Mouse (Mus musculus): ENCODE results near the gene Prune2. TPM values are rescaled to one million over a fixed set of nuclear protein-coding genes. Genes with fewer than 3 reads are reported as not detected.
"Not testable (repeated sequence)": the region's sequence is repeated elsewhere in the genome, so short reads cannot be mapped to it uniquely, and the experiment has no call there.

Gene Prune2
- total RNA-seq, 2 experiments from 2014 or later, result 28.0 to 34.7 TPM

DNA sequence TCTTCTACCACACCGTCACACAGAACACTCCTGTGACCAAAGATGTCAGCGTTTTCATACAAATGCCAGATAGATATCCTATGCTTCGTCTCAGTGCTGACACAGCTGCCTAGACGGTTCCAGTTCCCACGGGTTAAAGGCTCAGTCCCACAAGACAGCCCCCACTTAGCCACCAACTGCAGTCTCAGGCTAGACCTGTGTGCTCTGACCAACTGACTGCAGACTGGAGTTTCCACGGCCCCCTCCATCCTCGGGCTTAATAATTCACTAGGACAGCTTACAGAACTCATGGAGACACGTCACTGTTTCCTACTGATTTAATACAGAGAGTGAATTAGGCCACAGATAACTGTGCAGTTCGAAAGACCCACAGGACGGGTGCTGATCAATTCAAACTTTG lies 213.8 kb downstream of the Prune2 start:
- no peak for DNase-seq (ENCODE audit: low spot score in 2 of 2)

- DNase-seq (ENCODE audit: low spot score in 2 of 2), result not testable (repeated sequence)
These were observed 218.6 kb downstream of the Prune2 start for GRCm38 (mm10) chr19:17174501-17174900.

- DNase-seq (ENCODE audit: low spot score in 2 of 2), result no peak
These were observed 224.6 kb downstream of the Prune2 start for GRCm38 (mm10) chr19:17180506-17180905.

DNA sequence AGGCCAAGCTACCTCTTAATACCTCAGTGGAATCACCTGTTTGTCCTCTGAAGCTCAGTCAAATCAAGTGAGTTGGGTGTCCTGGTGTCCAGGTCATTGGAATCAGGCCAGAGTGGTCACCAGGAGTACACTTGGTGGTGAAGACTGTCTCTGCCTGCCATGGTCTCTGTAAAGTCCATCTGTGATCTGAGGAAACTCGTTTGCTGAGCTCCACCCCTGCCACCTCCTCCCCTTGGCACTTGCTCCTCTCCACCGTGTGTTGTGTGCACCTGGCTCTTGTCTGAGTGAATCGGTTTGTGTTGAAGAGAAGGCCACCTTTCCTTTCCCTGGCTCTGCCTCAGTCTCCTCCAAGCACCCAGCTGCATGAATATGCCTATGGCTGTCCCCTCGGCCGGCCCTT lies 238.8 kb downstream of the Prune2 start:
- no peak for DNase-seq (ENCODE audit: low spot score in 2 of 2)

- no peak for DNase-seq (ENCODE audit: low spot score in 2 of 2)
These were observed 243.1 kb downstream of the Prune2 start for GRCm38 (mm10) chr19:17199059-17199458.

DNA sequence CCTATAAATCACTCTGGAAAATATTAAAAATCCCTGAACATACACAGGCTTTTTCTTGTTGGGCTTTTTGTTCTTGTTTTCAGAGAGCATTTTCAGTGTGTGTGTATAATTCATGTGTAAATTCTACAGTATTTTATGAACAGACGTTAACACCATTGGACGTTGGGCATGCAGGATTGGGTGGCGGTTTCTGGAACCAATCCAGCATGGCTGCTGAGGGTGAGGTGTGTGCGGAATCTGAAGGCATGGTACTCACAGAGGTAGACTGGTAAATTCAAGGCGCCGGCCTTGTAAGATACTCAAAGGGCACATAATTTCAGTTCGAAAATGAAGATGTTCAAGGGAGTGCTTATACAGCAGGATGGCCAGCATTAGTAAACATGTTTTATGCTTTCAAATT lies 251.2 kb downstream of the Prune2 start:
- DNase-seq (ENCODE audit: low spot score in 2 of 2), result no peak

DNA sequence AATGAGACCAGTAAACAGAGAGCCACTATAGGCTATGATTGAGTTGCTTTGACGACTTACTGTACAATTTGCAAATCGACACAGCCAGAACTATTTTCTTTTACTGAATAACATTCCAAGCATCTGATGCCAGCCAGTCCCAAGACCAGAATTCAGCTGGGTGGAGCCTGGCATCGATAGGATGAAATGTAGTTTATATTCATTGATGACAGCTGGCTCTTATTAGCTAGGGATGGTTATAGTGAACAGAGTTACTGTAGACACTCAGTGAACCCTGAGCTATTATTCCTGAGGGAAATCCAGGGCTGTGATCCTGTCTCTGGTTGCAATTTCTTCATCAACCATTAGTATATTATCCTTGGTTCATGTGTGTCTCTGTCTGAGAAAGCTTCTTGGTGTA lies 254.6 kb downstream of the Prune2 start:
- DNase-seq (ENCODE audit: low spot score in 2 of 2), result no peak

DNA sequence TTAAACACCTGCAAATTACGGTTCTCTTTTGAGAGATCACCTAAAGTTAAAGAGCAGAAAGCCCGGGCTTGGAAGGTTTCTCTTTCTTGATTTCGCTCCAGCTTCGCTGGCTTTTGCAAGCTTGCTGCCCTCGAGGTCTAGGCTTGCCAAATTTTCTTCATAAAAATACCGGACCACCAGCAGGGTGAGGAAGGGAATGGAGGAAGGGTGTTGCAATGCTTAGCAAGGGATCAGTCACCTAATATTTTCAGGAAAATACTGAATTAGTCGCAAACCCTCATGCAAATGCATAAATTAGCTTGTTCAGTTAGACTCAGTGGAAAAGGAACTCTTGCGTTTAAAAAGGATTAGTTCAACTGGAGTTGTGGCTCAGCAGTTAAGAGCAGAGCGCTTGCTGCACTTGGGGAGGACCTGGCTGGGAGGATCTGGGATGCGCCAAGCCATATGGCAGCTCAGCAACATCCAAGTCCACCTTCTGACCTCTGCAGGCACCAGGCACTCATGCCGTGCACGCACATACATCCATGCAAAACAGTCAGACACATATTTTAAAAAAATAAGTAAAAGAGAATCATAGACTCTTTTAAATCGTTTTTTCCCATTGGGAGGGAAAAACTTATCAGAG lies 259.1 kb downstream of the Prune2 start:
- DNase-seq (ENCODE audit: low spot score in 2 of 2), result no peak

DNA sequence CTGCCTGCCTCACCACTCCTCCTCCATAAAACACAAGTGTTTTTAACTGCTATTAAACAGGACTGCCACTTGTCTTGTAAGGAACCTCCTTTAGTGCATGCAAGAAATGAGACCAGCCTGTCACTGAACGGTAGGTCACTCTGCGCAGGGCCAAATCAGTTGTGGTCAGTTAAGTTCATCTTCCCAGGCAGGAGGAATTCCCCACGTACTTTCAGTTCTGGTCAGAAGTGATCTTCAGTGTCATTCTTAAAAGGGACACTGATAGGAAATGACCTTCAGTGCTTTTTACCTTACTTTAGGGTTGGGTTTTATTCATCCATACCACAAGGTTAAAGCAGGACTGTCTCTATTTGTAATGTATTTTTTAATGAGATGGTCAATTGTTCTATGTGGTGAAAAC lies 262.3 kb downstream of the Prune2 start:
- no peak for DNase-seq (ENCODE audit: low spot score in 2 of 2)

GRCm38 (mm10) chr19:17223801-17224200 lies 267.9 kb downstream of the Prune2 start:
- no peak for DNase-seq (ENCODE audit: low spot score in 2 of 2)

- DNase-seq (ENCODE audit: low spot score in 2 of 2), result no peak
These were observed 269.7 kb downstream of the Prune2 start for GRCm38 (mm10) chr19:17225570-17226083.

- DNase-seq (ENCODE audit: low spot score in 2 of 2), result no peak
These were observed 270.2 kb downstream of the Prune2 start for GRCm38 (mm10) chr19:17226096-17226495.

GRCm38 (mm10) chr19:17230013-17230412 lies 274.1 kb downstream of the Prune2 start:
- DNase-seq (ENCODE audit: low spot score in 2 of 2), result no peak

DNA sequence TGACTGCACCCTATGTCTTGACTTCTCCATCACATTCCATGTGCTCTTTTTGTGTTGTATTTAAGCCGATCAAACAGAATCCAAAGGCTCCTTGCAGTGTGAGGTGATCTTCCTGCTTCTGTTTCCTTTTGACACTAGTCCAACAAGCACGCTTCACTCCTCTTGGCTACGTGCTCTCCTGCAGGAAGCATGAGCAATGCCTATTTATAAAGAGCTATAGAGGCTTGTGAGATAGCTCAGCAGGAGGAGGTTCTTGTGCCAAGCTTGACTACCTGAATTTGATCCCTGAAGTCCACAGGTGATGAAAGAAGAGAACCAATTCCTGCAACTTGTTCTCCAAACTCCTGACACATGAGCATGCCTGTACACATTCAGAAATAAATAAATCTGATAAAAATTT lies 282.6 kb downstream of the Prune2 start:
- no peak for DNase-seq (ENCODE audit: low spot score in 2 of 2)

DNA sequence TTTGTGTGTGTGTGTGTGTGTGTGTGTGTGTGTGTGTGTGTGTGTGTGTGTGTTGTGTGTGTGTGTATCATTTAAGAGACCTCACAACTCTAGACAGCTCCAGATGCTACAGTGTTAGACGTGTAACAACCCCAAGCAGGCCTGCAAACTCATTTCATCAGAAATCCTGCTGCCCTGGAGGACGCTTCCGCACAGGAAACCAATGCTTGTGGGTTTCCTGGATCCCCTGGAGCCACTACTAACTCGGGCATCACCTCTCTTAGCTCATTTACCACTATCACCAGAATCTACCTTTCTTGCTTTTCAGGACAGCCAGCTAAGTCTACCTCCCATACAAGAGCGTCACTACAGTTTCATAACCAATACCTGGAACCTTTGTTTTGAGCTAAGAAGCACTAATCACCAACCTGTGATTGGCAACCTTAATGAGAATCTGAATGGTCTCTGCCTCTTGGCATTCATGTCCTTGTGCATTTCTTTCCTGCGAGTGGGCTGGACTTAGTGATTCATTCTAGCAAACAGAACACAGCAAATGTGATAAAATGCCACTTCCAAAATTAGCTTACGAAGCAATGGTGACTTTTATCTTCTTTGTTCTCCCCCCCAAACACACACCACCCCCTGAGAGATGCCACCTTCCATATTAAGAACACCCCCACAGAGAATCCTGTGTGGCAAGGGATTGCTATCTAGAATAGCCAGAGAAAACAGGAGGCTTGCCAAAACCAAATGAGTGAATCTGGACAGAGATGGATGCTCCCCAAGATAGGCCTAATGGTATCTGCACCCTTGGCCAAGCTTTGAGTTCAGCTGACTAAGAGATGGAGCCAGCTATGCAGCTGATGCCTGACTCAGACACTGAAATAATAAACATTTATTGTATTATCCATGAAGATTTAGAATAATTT lies 284.5 kb downstream of the Prune2 start:
- DNase-seq (ENCODE audit: low spot score in 2 of 2), result no peak

DNA sequence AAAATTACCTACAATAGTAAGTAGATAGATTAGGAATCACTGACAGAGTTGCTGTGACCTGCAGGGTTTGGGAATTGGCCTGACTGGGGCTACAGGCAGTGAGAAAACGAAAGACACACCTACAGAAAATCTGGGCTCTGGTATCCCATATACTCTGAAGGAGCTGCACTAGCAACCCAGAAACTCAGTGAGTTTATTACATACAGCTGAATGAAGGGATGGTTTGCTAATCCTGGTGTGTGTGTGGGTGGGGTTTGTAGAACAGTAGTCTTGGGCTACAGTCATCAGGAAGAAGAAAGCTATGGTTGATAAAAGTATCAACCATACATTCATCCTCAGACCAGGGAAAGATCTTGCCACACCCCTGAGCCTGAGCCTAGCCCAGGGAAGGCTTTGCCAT lies 285.3 kb downstream of the Prune2 start:
- DNase-seq (ENCODE audit: low spot score in 2 of 2), result no peak

DNA sequence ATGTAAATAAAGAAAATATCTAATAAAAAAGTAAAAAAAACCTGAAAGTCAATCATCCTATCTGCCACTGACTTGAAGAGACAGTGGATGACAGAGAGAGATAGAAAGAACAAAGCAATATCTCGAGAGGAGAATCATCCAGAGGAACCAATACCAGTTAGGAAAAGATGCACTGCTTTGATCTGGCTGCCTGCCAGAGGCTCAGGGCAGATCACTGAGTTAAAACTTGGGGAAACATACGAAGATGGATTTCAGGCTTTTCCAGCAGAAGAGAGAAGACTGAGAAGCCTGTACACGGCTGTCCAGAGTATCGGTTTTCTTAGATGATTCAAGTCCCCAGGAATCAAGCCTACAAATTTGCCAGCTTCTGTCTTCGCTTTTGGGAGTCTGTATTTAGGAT lies 287.0 kb downstream of the Prune2 start:
- no peak for DNase-seq (ENCODE audit: low spot score in 2 of 2)

DNA sequence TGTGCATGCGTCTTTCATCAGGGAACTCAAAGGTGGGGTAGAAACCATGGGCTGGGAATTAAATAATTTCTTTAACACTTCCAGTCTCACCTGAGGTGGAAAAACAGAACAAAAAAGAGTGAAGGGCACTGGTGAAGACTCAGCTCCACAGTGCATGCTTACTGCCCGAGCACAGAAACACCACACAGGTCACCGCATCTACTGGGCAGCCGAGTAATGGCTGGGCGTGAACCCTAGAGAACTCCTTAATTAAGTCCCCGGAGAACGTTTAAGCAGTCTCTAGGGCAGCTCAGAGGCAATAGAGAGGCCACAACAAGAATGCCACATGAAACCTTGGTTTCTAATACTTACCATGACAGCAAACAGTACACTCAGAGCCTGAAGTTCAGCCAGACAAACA lies 288.6 kb downstream of the Prune2 start:
- DNase-seq (ENCODE audit: low spot score in 2 of 2), result no peak

DNA sequence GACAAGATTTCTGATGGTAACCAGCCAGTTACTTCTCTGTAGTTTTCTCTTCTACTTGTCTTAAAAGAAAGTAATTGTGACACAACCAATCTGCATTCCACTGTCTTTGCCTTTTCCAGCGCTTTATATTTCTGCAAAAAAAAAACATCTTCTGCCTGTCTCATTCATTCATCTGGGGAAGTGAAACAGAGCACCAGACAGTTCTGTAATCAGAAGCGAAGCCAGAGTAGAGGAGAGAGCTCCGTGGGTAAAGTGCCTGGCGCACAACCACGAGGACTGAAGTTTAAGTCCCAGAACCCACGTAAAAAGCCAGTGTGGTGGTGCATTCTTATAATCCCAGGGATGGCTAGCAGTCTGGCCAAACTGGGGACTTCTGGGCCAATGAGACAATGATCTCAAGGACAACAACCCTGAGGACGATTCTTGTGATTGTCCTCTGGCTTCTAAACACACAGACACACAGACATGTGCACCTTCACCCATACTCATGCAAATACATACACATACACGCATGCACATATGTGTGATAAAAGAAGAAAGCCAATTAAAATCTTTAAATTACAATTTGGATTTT lies 291.5 kb downstream of the Prune2 start:
- no peak for DNase-seq (ENCODE audit: low spot score in 2 of 2)

DNA sequence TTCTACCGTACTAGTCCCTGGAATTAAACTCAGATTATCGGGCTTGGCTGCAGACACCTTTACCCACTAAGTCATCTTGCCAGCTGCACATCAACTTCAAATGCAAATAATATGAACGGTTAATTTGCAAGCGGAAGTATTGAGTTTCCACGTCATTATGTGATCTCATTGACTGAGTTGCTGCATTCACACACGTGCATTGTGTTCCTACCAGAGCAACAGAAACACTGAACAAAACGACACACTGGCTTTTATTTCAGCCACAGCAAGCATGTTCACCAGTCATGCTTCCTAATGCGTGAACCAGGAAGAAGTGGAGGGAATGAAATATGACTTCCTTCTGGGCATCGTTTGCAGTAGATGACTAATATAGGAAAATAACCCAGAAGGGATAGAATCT lies 293.8 kb downstream of the Prune2 start:
- DNase-seq (ENCODE audit: low spot score in 2 of 2), result no peak

DNA sequence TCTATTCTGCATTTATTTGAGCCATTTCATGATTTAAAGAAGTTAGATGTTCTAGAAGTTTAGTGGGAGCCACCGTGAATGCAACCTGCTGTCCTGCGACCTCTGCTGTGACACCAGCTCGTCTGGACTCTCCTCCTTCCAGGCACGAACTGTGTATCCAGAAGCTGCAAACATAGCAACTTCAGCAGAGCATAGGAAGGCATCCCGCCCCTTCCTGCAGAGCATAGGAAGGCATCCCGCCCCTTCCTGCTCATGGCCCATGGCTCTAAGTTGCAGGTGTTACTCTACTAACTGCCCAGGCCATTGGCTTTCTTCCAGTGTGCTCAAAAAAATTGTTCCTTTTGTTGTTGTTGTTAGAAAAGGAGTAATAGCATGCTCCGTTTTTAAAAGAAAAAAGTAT lies 294.9 kb downstream of the Prune2 start:
- DNase-seq (ENCODE audit: low spot score in 2 of 2), result no peak

GRCm38 (mm10) chr19:17251453-17251852 lies 295.5 kb downstream of the Prune2 start:
- DNase-seq (ENCODE audit: low spot score in 2 of 2), result no peak
